Mouse (Mus musculus): ENCODE measurements around the gene Oasl2. TPM values are rescaled to one million over a fixed set of nuclear protein-coding genes. Genes with fewer than 3 reads are reported as not detected.
"Not testable (repeated sequence)": the region's sequence is repeated elsewhere in the genome, so short reads cannot be mapped to it uniquely, and the experiment has no call there.

Oasl2 gene
- polyA plus RNA-seq, 1 experiment from 2014 or later: 6.0 TPM

DNA sequence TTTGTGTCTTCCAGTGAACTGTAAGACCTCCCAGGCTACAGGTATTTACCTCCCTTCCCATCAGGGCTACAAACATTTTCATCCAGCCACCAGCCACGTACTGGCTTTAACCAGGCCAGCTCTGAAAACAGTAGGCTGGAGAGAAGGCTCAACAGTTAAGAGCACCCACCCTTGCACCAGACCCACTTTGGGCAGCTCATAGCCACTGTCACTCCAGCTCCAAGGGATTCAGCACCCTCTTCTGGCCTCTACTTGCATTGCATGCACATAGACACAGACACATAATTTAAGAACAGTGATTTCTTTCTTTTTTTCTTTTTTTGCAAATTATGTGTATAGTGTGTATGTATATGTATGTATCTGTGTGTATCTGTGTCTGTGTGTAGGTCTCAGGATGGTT is 5.7 kb downstream of the Oasl2 start:
- no peak overlapping the region for H3K9ac ChIP-seq (ENCODE audit: low read depth, low read length)
- H3K27me3 ChIP-seq (replicated peaks; ENCODE audit: control insufficient read depth, insufficient read depth, low read length): no peaks in the 10 kb centered on the region

DNA sequence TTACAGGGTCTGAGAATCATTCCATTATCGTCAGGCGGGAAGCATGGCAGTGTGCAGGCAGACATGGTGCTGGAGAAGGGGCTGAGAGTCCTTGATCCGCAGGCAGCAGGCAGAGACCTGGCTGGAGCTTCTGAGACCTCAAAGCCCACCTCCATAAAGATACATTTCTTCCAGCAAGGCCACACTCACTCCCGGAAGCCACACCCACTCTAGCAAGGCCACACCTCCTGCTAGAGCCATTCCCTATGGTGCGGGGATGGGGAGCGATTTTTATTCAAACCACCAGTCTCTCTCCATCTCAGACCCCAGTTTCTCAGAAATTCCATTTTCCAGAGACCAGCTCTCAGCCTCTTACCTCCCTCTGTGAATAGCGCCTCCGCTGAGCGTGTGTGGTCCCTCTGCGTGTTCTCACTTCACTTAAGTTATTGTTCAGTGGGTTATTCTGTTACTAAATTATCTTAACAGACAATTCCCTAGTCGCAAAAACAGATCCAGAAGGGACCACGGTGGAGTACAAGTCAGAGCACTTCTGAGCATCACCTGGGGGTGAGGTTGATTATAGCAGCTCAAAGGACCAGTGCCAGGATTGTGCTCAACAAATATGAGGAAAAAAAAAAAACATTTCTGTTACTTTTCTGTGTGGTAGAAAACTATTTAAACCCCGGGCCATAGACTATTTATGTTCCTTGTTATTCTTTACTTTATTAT is 12.0 kb downstream of the Oasl2 start:
- no peak overlapping the region for H3K4me3 ChIP-seq (ENCODE audit: low read length)
- no peaks in the 10 kb centered on the region for H3K27me3 ChIP-seq (replicated peaks; ENCODE audit: control insufficient read depth, insufficient read depth, low read length)
- no peak overlapping the region for H3K4me2 ChIP-seq (ENCODE audit: low read depth, low read length)
- peaks cover 6% of the 10 kb centered on the region for H3K9me3 ChIP-seq (ENCODE audit: control insufficient read depth, low read length)
- WGBS: 51% methylated on average over 13 of the region's 13 CpGs
- peaks cover 2% of the 10 kb centered on the region; the same call in 1 of the 2 replicates for H3K4me1 ChIP-seq (ENCODE audit: control insufficient read depth, insufficient read depth, low read length)
- no peak for ATAC-seq
- H3K27ac ChIP-seq (ENCODE audit: low read length): no peak overlapping the region
- no peaks in the 10 kb centered on the region for H3K36me3 ChIP-seq (ENCODE audit: control insufficient read depth, insufficient read depth, low read length)
- H3K9ac ChIP-seq (ENCODE audit: low read depth, low read length): no peak overlapping the region

More for the DNA sequence above, 5.7 kb downstream of the Oasl2 start:
- 39% methylated on average over 1 of the region's 1 CpGs for WGBS
- Histone ChIP-seq H3K27ac (ENCODE audit: low read length) (no peak overlapping the region), H3K4me1 (ENCODE audit: control insufficient read depth, insufficient read depth, low read length) (peaks cover 5% of the 10 kb centered on the region; the same call in 1 of the 2 replicates), H3K4me2 (ENCODE audit: low read depth, low read length) (no peak overlapping the region), H3K4me3 (ENCODE audit: low read length) (no peak overlapping the region), H3K9me3 (ENCODE audit: control insufficient read depth, low read length) (peaks cover 6% of the 10 kb centered on the region), H3K36me3 (ENCODE audit: control insufficient read depth, insufficient read depth, low read length) (no peaks in the 10 kb centered on the region)
- ATAC-seq: no peak

- no peaks in the 10 kb centered on the region for H3K36me3 ChIP-seq (ENCODE audit: control insufficient read depth, insufficient read depth, low read length)
- WGBS: 71% methylated on average over 4 of the region's 4 CpGs
- H3K4me2 ChIP-seq (ENCODE audit: low read depth, low read length): no peak overlapping the region
- no peak overlapping the region for H3K27ac ChIP-seq (ENCODE audit: low read length)
- no peaks in the 10 kb centered on the region for H3K9me3 ChIP-seq (ENCODE audit: control insufficient read depth, low read length)
- no peaks in the 10 kb centered on the region for H3K27me3 ChIP-seq (replicated peaks; ENCODE audit: control insufficient read depth, insufficient read depth, low read length)
- H3K4me1 ChIP-seq (ENCODE audit: control insufficient read depth, insufficient read depth, low read length): no peaks in the 10 kb centered on the region
- no peak overlapping the region for H3K4me3 ChIP-seq (ENCODE audit: low read length)
- H3K9ac ChIP-seq (ENCODE audit: low read depth, low read length): no peak overlapping the region
- ATAC-seq: no peak
Measured at GRCm38 (mm10) chr5:114913686-114914085, 16.9 kb downstream of the Oasl2 start.

DNA sequence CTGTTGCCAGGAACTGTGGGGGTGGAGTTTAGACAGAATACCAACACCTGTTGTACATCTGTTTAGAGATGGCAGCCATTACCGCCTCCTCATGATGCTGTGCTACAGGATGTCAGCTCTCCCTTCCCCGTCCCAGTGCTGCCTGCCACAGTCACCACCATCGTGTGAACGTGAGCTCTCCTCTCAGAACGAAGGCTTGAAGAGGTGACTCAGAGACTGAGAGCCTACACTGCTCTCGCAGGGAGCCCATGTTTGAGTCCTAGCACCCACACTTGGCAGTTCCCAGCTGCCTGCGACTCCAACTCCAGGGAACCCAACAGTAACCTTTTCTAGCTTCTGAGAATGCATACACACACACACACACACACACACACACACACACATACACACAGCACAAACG is 18.1 kb downstream of the Oasl2 start:
- H3K27me3 ChIP-seq (replicated peaks; ENCODE audit: control insufficient read depth, insufficient read depth, low read length): no peaks in the 10 kb centered on the region
- no peak overlapping the region for H3K4me2 ChIP-seq (ENCODE audit: low read depth, low read length)
- no peaks in the 10 kb centered on the region for H3K4me1 ChIP-seq (ENCODE audit: control insufficient read depth, insufficient read depth, low read length)
- H3K9ac ChIP-seq (ENCODE audit: low read depth, low read length): no peak overlapping the region
- H3K36me3 ChIP-seq (ENCODE audit: control insufficient read depth, insufficient read depth, low read length): no peaks in the 10 kb centered on the region
- no peak for ATAC-seq
- H3K27ac ChIP-seq (ENCODE audit: low read length): no peak overlapping the region
- no peak overlapping the region for H3K4me3 ChIP-seq (ENCODE audit: low read length)
- no peaks in the 10 kb centered on the region for H3K9me3 ChIP-seq (ENCODE audit: control insufficient read depth, low read length)
- 66% methylated on average over 8 of the region's 8 CpGs for WGBS

GRCm38 (mm10) chr5:114915854-114916253 is 19.1 kb downstream of the Oasl2 start:
- no peak for ATAC-seq
- Histone ChIP-seq H3K4me2 (ENCODE audit: low read depth, low read length) (no peak overlapping the region), H3K36me3 (ENCODE audit: control insufficient read depth, insufficient read depth, low read length) (no peaks in the 10 kb centered on the region), H3K27me3 (replicated peaks; ENCODE audit: control insufficient read depth, insufficient read depth, low read length) (no peaks in the 10 kb centered on the region), H3K4me3 (ENCODE audit: low read length) (no peak overlapping the region), H3K27ac (ENCODE audit: low read length) (no peak overlapping the region), H3K9me3 (ENCODE audit: control insufficient read depth, low read length) (no peaks in the 10 kb centered on the region), H3K4me1 (ENCODE audit: control insufficient read depth, insufficient read depth, low read length) (no peaks in the 10 kb centered on the region), H3K9ac (ENCODE audit: low read depth, low read length) (no peak overlapping the region)
- 73% methylated on average over 5 of the region's 5 CpGs for WGBS

GRCm38 (mm10) chr5:114916777-114917176 is 20.0 kb downstream of the Oasl2 start:
- no peak overlapping the region for H3K4me2 ChIP-seq (ENCODE audit: low read depth, low read length)
- no peak overlapping the region for H3K9ac ChIP-seq (ENCODE audit: low read depth, low read length)
- no peak overlapping the region for H3K27ac ChIP-seq (ENCODE audit: low read length)
- WGBS: 91% methylated on average over 4 of the region's 4 CpGs
- H3K4me3 ChIP-seq (ENCODE audit: low read length): no peak overlapping the region
- ATAC-seq: no peak
- H3K27me3 ChIP-seq (replicated peaks; ENCODE audit: control insufficient read depth, insufficient read depth, low read length): no peaks in the 10 kb centered on the region
- H3K4me1 ChIP-seq (ENCODE audit: control insufficient read depth, insufficient read depth, low read length): 0 out of 2 replicates have a peak, but pooled peaks cover under 1% of the 10 kb centered on the region
- H3K36me3 ChIP-seq (ENCODE audit: control insufficient read depth, insufficient read depth, low read length): no peaks in the 10 kb centered on the region
- no peaks in the 10 kb centered on the region for H3K9me3 ChIP-seq (ENCODE audit: control insufficient read depth, low read length)

DNA sequence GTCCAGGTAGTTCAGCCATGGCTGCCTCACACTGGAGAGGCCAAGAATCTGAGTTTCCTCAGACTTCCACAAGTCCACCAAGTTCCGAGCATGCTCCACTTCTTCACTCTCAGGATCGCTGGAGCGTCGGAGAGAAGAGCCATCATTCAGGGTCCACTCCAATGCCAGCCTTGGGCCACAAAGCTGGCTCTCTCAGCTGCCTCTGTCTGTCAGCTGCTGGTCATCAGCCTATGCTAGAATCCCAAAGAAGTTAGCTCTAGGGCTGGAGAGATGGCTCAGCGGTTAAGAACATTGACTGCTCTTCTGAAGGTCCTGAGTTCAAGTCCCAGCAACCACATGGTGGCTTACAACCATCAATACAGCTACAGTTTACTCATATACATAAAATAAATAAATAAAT is 20.6 kb downstream of the Oasl2 start:
- H3K27ac ChIP-seq (ENCODE audit: low read length); H3K4me3 ChIP-seq (ENCODE audit: low read length); ATAC-seq; H3K27me3 ChIP-seq (replicated peaks; ENCODE audit: control insufficient read depth, insufficient read depth, low read length); H3K36me3 ChIP-seq (ENCODE audit: control insufficient read depth, insufficient read depth, low read length); H3K9ac ChIP-seq (ENCODE audit: low read depth, low read length); H3K4me1 ChIP-seq (ENCODE audit: control insufficient read depth, insufficient read depth, low read length); H3K9me3 ChIP-seq (ENCODE audit: control insufficient read depth, low read length); H3K4me2 ChIP-seq (ENCODE audit: low read depth, low read length): not testable (repeated sequence)
- WGBS: 95% methylated on average over 5 of the region's 5 CpGs

DNA sequence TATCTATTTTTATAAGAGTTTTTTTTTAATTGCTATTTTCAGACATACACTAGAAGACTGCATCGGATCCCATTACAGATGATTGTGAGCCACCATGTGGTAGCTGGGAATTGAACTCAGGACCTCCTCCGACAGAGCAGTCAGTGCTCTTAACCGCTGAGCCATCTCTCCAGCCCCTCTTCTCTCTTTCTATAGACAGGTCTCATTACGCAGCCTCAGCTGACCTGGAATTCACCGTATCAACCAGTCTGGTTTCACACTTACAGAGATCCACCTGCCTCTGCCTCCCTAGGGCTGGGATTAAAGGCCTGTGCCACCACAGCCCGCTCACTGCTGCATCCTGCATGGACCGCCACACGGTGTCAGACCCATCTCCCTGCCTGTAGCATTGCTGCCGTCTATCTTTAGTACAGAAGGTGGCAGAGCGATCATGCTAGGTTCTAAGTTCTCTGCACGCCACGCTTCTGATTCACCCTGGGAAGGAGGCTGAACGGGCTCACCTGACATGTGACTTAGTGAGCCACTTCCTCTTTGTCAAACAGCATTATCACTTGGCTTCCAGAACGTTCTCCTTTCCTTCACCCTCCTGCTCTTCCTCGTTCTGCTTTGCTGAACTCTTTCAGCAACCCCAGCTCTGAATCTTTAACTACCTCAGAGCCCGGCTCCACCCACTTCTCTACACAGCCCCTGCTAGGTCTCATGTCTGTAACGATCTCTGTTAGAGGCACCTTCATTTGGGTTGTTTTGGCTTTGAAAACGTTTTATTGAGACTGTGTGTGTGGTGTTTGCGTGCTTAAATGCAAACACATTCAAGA is 25.0 kb downstream of the Oasl2 start:
- Histone ChIP-seq H3K9me3 (ENCODE audit: control insufficient read depth, low read length) (0 out of 2 replicates have a peak, but pooled peaks cover 4% of the 10 kb centered on the region), H3K27me3 (replicated peaks; ENCODE audit: control insufficient read depth, insufficient read depth, low read length) (no peaks in the 10 kb centered on the region), H3K4me2 (ENCODE audit: low read depth, low read length) (0 out of 2 replicates have a peak overlapping the region, but pooled peaks have one; percentile 1), H3K4me3 (ENCODE audit: low read length) (no peak overlapping the region), H3K9ac (ENCODE audit: low read depth, low read length) (peak overlapping the region; percentile 50), H3K36me3 (ENCODE audit: control insufficient read depth, insufficient read depth, low read length) (no peaks in the 10 kb centered on the region), H3K4me1 (ENCODE audit: control insufficient read depth, insufficient read depth, low read length) (peaks cover 12% of the 10 kb centered on the region), H3K27ac (ENCODE audit: low read length) (peak overlapping the region; percentile 74)
- WGBS: 64% methylated on average over 19 of the region's 19 CpGs
- ATAC-seq: peak; percentile 70

- 0 out of 2 replicates have a peak, but pooled peaks cover 4% of the 10 kb centered on the region for H3K9me3 ChIP-seq (ENCODE audit: control insufficient read depth, low read length)
- H3K9ac ChIP-seq (ENCODE audit: low read depth, low read length): peak overlapping the region; percentile 50; the same call in 1 of the 2 replicates
- 61% methylated on average over 10 of the region's 10 CpGs for WGBS
- no peaks in the 10 kb centered on the region for H3K27me3 ChIP-seq (replicated peaks; ENCODE audit: control insufficient read depth, insufficient read depth, low read length)
- no peak overlapping the region for H3K4me3 ChIP-seq (ENCODE audit: low read length)
- peak; percentile 46 for ATAC-seq
- H3K27ac ChIP-seq (ENCODE audit: low read length): peak overlapping the region; percentile 74
- H3K4me2 ChIP-seq (ENCODE audit: low read depth, low read length): 0 out of 2 replicates have a peak overlapping the region, but pooled peaks have one; percentile 1
- peaks cover 12% of the 10 kb centered on the region for H3K4me1 ChIP-seq (ENCODE audit: control insufficient read depth, insufficient read depth, low read length)
- no peaks in the 10 kb centered on the region for H3K36me3 ChIP-seq (ENCODE audit: control insufficient read depth, insufficient read depth, low read length)
Measured at GRCm38 (mm10) chr5:114922366-114922731, 25.6 kb downstream of the Oasl2 start.

All from intestine, embryonic 16.5 days (tissue).